Mouse (Mus musculus) embryonic facial prominence, embryonic 11.5 days (tissue): Measurements from ENCODE around the gene Mapkapk5. TPM values are rescaled to one million over a fixed set of nuclear protein-coding genes. Genes with fewer than 3 reads are reported as not detected.
"Not testable (repeated sequence)": the region's sequence is repeated elsewhere in the genome, so short reads cannot be mapped to it uniquely, and the experiment has no call there.

Experiments
- ATAC-seq: fragments of 200-750 bp; cut with Nextera tagmentation; replicated peaks from 2 replicates; pipeline ENCODE4 v1.8.0; 2017; ENCODE audit warnings: low read depth; ENCODE audit not compliant: insufficient number of reproducible peaks, low FRiP score, low TSS enrichment
- DNase-seq: peaks from one replicate; pipeline ENCODE4 v3.0.0-alpha.2; 2015; ENCODE audit warnings: low spot score
- H3K27ac ChIP-seq: fragments of 300-500 bp; sonication (generic); replicated peaks from 2 replicates; pipeline ENCODE4 v1.5.1; 2014; ENCODE audit warnings: mild to moderate bottlenecking, low read depth, low read length, control low read depth
- H3K27me3 ChIP-seq: fragments of 300-500 bp; sonication (generic); 2 replicates; pipeline ENCODE4 v1.6.1; 2014; ENCODE audit warnings: mild to moderate bottlenecking, low read length, moderate library complexity, mixed read lengths; ENCODE audit not compliant: control insufficient read depth, insufficient read depth
- H3K36me3 ChIP-seq: fragments of 300-500 bp; sonication (generic); replicated peaks from 2 replicates; pipeline ENCODE4 v1.6.1; 2014; ENCODE audit warnings: low read depth, mild to moderate bottlenecking, low read length, moderate library complexity, mixed read lengths; ENCODE audit not compliant: control insufficient read depth, insufficient read depth
- H3K4me1 ChIP-seq: fragments of 300-500 bp; sonication (generic); 2 replicates; pipeline ENCODE4 v1.6.1; 2014; ENCODE audit warnings: low read length, mixed read lengths; ENCODE audit not compliant: control insufficient read depth, insufficient read depth
- H3K4me2 ChIP-seq: fragments of 300-500 bp; sonication (generic); 2 replicates; pipeline ENCODE4 v1.6.1; 2014; ENCODE audit warnings: low read depth, mild to moderate bottlenecking, control low read depth, low read length, moderate library complexity
- H3K4me3 ChIP-seq: fragments of 300-500 bp; sonication (generic); 2 replicates; pipeline ENCODE4 v1.5.1; 2014; ENCODE audit warnings: low read depth, low read length, control low read depth
- H3K9ac ChIP-seq: fragments of 300-500 bp; sonication (generic); replicated peaks from 2 replicates; pipeline ENCODE4 v1.6.1; 2014; ENCODE audit warnings: mild to moderate bottlenecking, control low read depth, low read length
- H3K9me3 ChIP-seq: fragments of 300-500 bp; sonication (generic); replicated peaks from 2 replicates; pipeline ENCODE4 v1.6.1; 2016; ENCODE audit warnings: mild to moderate bottlenecking, low read length, inconsistent platforms, mixed read lengths; ENCODE audit not compliant: control insufficient read depth
- whole genome bisulfite sequencing: fragments of 180-500 bp; shearing (Covaris S2); extraction: QIAGEN DNeasy Blood & Tissue Kit; methylation state at CpG from one replicate; pipeline ENCODE4 v1.1.7; 2014; 5-methylcytosine and 5-hydroxymethylcytosine counted together
- polyA plus RNA-seq: library from polyadenylated mRNA; unstranded; fragments of >200 nt; fragmentation: Nextera tagmentation; extraction: Ambion mirVana; gene quantifications from 2 replicates; pipeline ENCODE4 v1.2.1, GENCODE M21; 2014

The Mapkapk5 gene
- polyA plus RNA-seq, 1 experiment from 2014 or later = 57.1 TPM

DNA sequence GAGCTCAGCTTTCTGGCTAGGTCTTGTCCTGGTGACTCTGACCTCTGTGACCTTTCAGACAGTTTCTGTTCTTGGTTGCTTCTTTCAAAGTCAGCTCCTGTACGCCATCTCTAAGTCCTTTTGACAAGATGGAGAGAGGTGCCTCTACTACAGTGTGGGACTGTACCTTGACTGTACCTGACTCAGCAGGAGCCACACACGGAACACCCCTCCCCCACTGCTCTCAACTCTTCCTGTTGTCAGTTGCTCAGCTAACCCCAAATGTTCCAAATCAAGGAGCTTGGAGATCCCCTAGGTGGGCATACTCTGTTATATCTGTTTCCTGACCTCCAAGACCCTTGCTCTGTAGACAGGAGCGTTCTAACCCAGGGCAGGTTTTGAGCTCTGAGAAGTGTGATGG is 42.5 kb downstream of the Mapkapk5 start, which contains the start of gene Adam1b:
Adam1b (minus strand) TSS at position 205 of the 400 bp plus-strand sequence.
- Histone ChIP-seq H3K4me1 (no peaks in the 10 kb centered on the region), H3K9me3 (no peaks in the 10 kb centered on the region), H3K4me2 (no peak within 1 kb of the TSS), H3K27ac (no peak within 1 kb of the TSS), H3K27me3 (no peaks in the 10 kb centered on the region), H3K4me3 (no peak within 1 kb of the TSS), H3K9ac (no peak within 1 kb of the TSS), H3K36me3 (no peaks in the 10 kb centered on the region)
- DNase-seq (no peak), ATAC-seq (no peak)
- WGBS = 81% methylated on average over 3 of the region's 3 CpGs

DNA sequence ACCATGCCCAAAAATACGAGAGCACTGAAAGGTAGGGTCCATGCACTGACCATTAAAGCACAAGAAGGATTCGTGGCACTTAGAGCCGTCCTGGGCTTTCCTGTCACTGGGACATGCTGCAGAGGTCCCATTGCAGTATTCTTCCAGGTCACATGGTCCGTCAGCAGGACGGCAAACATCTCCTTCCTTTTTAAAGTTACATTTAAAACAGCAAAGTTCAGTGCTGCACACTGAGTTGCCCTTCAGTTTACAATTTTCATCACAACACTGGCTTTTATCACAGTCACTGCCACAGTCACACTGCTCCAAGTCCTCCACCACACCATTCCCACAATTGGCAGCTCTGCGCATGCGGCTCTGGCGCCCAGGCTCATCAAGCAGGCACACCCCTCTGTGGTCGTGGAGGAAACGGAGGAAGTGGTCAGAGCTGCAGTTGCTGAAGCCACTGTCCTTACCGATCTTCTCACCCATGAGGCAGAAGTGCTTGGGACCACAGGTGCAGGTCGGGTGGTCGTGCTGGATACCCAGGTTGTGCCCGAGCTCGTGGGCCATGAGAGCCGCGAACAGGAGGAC is 44.2 kb downstream of the Mapkapk5 start:
- not testable (repeated sequence) for H3K4me3 ChIP-seq, H3K4me2 ChIP-seq, H3K36me3 ChIP-seq, H3K9me3 ChIP-seq, H3K4me1 ChIP-seq, H3K27ac ChIP-seq, H3K9ac ChIP-seq, H3K27me3 ChIP-seq, DNase-seq, ATAC-seq
- 82% methylated on average over 10 of the region's 17 CpGs for WGBS

DNA sequence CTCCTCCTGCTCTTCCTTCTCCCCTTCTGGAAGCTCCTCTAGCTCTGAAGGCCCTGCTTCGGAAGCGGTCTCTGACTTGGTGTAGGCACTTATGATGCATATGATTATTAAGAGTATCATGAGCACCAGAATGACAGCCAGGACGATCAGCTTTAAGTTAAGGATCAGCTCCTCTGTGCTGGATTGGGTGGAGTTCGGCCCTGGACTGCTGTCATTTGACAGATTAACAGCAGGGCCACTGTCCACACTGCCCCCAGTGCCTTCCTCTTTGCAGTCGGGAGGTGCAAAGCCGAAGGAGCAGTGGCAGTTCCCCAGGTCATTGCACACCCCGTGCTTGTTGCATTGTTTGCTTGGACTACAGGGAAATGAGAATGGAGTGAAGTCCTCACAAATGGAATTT is 45.0 kb downstream of the Mapkapk5 start:
- H3K36me3 ChIP-seq = no peaks in the 10 kb centered on the region
- H3K4me1 ChIP-seq = no peaks in the 10 kb centered on the region
- H3K27me3 ChIP-seq = no peaks in the 10 kb centered on the region
- no peak for DNase-seq
- H3K9ac ChIP-seq = no peak overlapping the region
- ATAC-seq = no peak
- H3K9me3 ChIP-seq = no peaks in the 10 kb centered on the region
- H3K27ac ChIP-seq = no peak overlapping the region
- H3K4me3 ChIP-seq = no peak overlapping the region
- WGBS = 71% methylated on average over 7 of the region's 7 CpGs
- H3K4me2 ChIP-seq = no peak overlapping the region

DNA sequence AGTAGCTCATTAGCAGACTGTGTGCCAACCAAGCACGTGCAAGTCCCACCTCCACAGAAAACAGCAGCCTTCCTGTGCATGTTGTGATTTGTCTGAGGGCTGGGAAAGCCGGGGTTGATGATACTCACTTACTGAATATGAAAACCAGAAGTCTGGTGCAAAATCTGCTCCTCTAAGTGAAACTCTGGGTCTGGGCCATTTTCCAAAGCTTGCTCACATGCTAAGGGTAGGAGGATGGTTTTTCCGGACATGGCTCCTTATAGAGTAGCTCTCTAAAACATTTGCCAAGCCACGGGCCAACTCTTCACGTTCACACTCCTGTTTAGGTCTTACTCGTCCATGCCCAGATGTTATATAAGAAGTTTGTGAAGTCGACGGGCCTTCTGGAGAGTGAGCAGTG is 52.4 kb downstream of the Mapkapk5 start:
- no peak for ATAC-seq
- no peaks in the 10 kb centered on the region for H3K4me1 ChIP-seq
- H3K9me3 ChIP-seq = no peaks in the 10 kb centered on the region
- no peak overlapping the region for H3K4me3 ChIP-seq
- H3K4me2 ChIP-seq = no peak overlapping the region
- H3K9ac ChIP-seq = no peak overlapping the region
- no peaks in the 10 kb centered on the region for H3K36me3 ChIP-seq
- no peaks in the 10 kb centered on the region for H3K27me3 ChIP-seq
- no peak for DNase-seq
- 66% methylated on average over 8 of the region's 8 CpGs for WGBS
- no peak overlapping the region for H3K27ac ChIP-seq

DNA sequence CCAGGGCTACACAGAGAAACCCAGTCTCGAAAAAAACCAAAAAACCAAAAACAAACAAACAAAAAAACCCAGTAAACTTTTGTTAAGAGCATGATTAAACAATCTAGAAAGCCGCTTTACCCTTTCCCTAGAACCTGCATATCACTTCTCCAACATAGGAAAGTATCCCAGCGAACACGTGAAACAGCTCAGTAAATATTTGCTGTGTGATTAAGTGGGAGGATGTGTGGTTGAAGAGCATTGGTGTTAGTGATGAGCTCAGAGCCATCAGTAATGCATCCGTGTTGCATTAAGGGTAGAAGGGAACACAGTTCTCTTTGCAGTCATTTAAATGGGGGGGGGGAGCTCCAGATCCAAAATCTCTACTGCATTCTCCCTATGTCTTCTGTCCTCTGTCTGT is 60.9 kb downstream of the Mapkapk5 start:
- Histone ChIP-seq H3K4me2 (no peak overlapping the region), H3K4me1 (no peaks in the 10 kb centered on the region), H3K36me3 (no peaks in the 10 kb centered on the region), H3K9me3 (no peaks in the 10 kb centered on the region), H3K4me3 (no peak overlapping the region), H3K27me3 (no peaks in the 10 kb centered on the region), H3K27ac (no peak overlapping the region), H3K9ac (no peak overlapping the region)
- no peak for DNase-seq
- 79% methylated on average over 5 of the region's 5 CpGs for WGBS
- ATAC-seq = no peak

DNA sequence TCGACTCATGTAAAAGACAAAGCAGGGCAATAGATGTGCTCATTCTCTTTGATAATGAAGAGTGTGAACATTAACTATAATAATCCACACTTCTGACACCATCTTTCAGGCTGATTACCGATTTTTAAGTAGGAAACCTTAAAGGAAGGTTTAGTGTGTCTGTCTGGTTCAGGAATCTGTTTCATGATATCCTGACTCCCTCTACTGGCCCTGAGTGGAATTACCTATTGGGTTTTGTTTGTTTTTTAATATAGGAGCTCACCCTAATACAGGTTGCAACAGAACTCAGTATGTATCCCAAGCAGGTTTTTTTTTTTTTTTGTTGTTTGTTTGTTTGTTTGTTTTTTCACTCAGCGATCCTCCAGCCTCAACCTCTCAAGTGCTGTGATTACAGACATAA is 68.0 kb downstream of the Mapkapk5 start:
- 39% methylated on average over 3 of the region's 3 CpGs for WGBS
- Histone ChIP-seq H3K4me2 (no peak overlapping the region), H3K9ac (no peak overlapping the region), H3K4me3 (no peak overlapping the region), H3K36me3 (no peaks in the 10 kb centered on the region), H3K9me3 (no peaks in the 10 kb centered on the region), H3K4me1 (no peaks in the 10 kb centered on the region), H3K27me3 (no peaks in the 10 kb centered on the region), H3K27ac (no peak overlapping the region)
- no peak for ATAC-seq
- peak; percentile 86 for DNase-seq

DNA sequence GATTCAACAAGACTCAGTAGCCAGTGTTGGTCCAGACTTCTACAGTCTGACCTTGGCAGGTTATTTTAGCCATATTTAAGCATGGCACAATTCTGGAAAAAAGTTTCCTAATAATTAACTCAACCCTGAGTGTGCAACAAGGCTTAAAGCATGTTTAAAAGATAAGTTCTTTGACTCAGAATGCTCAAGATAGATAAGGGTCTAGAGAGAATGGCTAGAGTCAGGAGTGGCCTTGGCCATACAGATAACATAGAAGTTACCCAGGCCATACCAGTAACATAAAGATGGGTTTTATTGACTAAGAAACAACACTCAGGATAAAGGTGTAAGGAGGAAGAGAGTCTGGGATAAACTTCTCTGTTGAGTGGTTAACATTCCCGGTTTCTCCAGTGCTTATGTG is 69.7 kb downstream of the Mapkapk5 start:
- H3K4me2 ChIP-seq = no peak overlapping the region
- H3K27me3 ChIP-seq = no peaks in the 10 kb centered on the region
- no peak overlapping the region for H3K27ac ChIP-seq
- no peak overlapping the region for H3K9ac ChIP-seq
- ATAC-seq = no peak
- WGBS = 88% methylated on average over 1 of the region's 1 CpGs
- no peak for DNase-seq
- H3K4me1 ChIP-seq = no peaks in the 10 kb centered on the region
- no peak overlapping the region for H3K4me3 ChIP-seq
- H3K9me3 ChIP-seq = no peaks in the 10 kb centered on the region
- H3K36me3 ChIP-seq = no peaks in the 10 kb centered on the region
